Mouse (Mus musculus) gastrocnemius, postnatal 10 days (tissue): Measurements from ENCODE around the gene Stac. TPM values are rescaled to one million over a fixed set of nuclear protein-coding genes. Genes with fewer than 3 reads are reported as not detected.

Experiments
- DNase-seq: peaks from one replicate; pipeline ENCODE4 v3.0.0; 2021; ENCODE audit warnings: mixed read lengths
- total RNA-seq, 2 experiments: library from RNA; stranded (reverse); gene quantifications; 2 replicates each; pipeline ENCODE4 v1.2.3; 2021

Stac gene
- total RNA-seq, 2 experiments from 2014 or later = 1.4 to 1.6 TPM

- DNase-seq = no peak
These were observed 175.3 kb downstream of the Stac start for GRCm38 (mm10) chr9:111514586-111515473.
